Mouse (Mus musculus) CH12.LX (cell line): ENCODE measurements at regions not wholly inside any gene's neighbourhood (a gene's known extent, or its start where the extent isn't known, plus 50 kb on each side); places are given as distances from the start of the nearest gene placed in this dataset.

Source experiments
- DNase-seq: peaks from one replicate; pipeline ENCODE4 v3.0.0-alpha.2; 2013; ENCODE audit errors: extremely low read depth
- H3K27ac ChIP-seq: 2 replicates; pipeline ENCODE4 v1.5.1; 2012; ENCODE audit warnings: low read depth, mild to moderate bottlenecking, control low read depth, moderate library complexity; ENCODE audit not compliant: insufficient read depth
- H3K27me3 ChIP-seq: replicated peaks from 2 replicates; pipeline ENCODE3; 2012; ENCODE audit warnings: inconsistent platforms
- H3K36me3 ChIP-seq, 2 experiments: replicated peaks in 1 of 2; 2 replicates each; pipeline versions ENCODE3 to v1.6.1; 2012; ENCODE audit warnings: inconsistent platforms in 1 of 2, low read length in 1 of 2, mild to moderate bottlenecking in 1 of 2, mixed read lengths in 1 of 2, moderate library complexity in 1 of 2; ENCODE audit not compliant: control insufficient read depth in 1 of 2, insufficient read depth in 1 of 2
- H3K4me1 ChIP-seq, 2 experiments: 2 replicates each; pipeline ENCODE4 v1.6.1; 2012; ENCODE audit warnings: inconsistent platforms in 1 of 2, moderate library complexity in 1 of 2; ENCODE audit not compliant: insufficient read depth in 2 of 2, control insufficient read depth in 1 of 2
- H3K4me2 ChIP-seq: 2 replicates; pipeline ENCODE4 v1.6.1; 2012; ENCODE audit warnings: low read depth, mild to moderate bottlenecking, control low read depth; ENCODE audit not compliant: poor library complexity, insufficient read depth, severe bottlenecking
- H3K4me3 ChIP-seq, 3 experiments: fragments of 150-350 bp in 1 of 3; sonication (generic) in 1 of 3; replicated peaks in 1 of 3; 2 replicates each; pipeline versions ENCODE3 to v1.5.1; 2011 to 2012; ENCODE audit warnings: low read depth in 2 of 3, low read length in 2 of 3, mild to moderate bottlenecking in 2 of 3, moderate library complexity in 2 of 3, control low read depth in 1 of 3, improper control_type of control experiment in 1 of 3, inconsistent platforms in 1 of 3, mixed read lengths in 1 of 3; ENCODE audit not compliant: poor library complexity in 1 of 3
- H3K79me2 ChIP-seq: replicated peaks from 2 replicates; pipeline ENCODE4 v1.6.1; 2012; ENCODE audit warnings: mild to moderate bottlenecking, moderate library complexity; ENCODE audit not compliant: control insufficient read depth, poor library complexity, insufficient read depth, severe bottlenecking; ENCODE audit errors: extremely low read depth
- H3K9ac ChIP-seq: 2 replicates; pipeline ENCODE4 v1.6.1; 2012; ENCODE audit warnings: low read depth, mild to moderate bottlenecking, control low read depth, moderate library complexity; ENCODE audit not compliant: insufficient read depth
- H3K9me3 ChIP-seq: replicated peaks from 2 replicates; pipeline ENCODE3; 2012; ENCODE audit warnings: low read length, inconsistent platforms, mixed read lengths
- CHD1 ChIP-seq: IDR thresholded peaks from 2 replicates; pipeline ENCODE4 v1.6.1; 2012; ENCODE audit warnings: low read depth, low read length, improper control_type of control experiment, inconsistent platforms
- CHD2 ChIP-seq: IDR thresholded peaks from 2 replicates; pipeline ENCODE4 v1.6.1; 2011; ENCODE audit warnings: low read length, improper control_type of control experiment
- ELF1 ChIP-seq: IDR thresholded peaks from 2 replicates; pipeline ENCODE4 v1.6.1; 2014; ENCODE audit warnings: low read depth, mild to moderate bottlenecking, inconsistent platforms, low read length, improper control_type of control experiment
- ETS1 ChIP-seq: conservative IDR thresholded peaks from 2 replicates; pipeline ENCODE4 v1.6.1; 2012; ENCODE audit warnings: low read depth, mild to moderate bottlenecking, inconsistent platforms, low read length, improper control_type of control experiment, moderate library complexity
- GABPA ChIP-seq: IDR thresholded peaks from 2 replicates; pipeline ENCODE4 v1.6.1; 2012; ENCODE audit warnings: low read depth, low read length, improper control_type of control experiment, inconsistent platforms; ENCODE audit not compliant: insufficient replicate concordance
- IRF4 ChIP-seq: IDR thresholded peaks from 2 replicates; pipeline ENCODE4 v1.6.1; 2014; ENCODE audit warnings: low read depth, mild to moderate bottlenecking, inconsistent platforms, low read length, improper control_type of control experiment
- JUN ChIP-seq: IDR thresholded peaks from 2 replicates; pipeline ENCODE4 v1.6.1; 2011; ENCODE audit warnings: low read depth, mild to moderate bottlenecking, low read length, improper control_type of control experiment, moderate library complexity; ENCODE audit not compliant: insufficient read depth
- KAT2A ChIP-seq: IDR thresholded peaks from 2 replicates; pipeline ENCODE4 v1.6.1; 2012; ENCODE audit warnings: low read length, improper control_type of control experiment, inconsistent platforms; ENCODE audit not compliant: insufficient replicate concordance
- MAFK ChIP-seq: IDR thresholded peaks from 2 replicates; pipeline ENCODE4 v1.6.1; 2011; ENCODE audit warnings: low read length, improper control_type of control experiment; ENCODE audit not compliant: insufficient replicate concordance
- MAX ChIP-seq: IDR thresholded peaks from 2 replicates; pipeline ENCODE4 v1.6.1; 2011; ENCODE audit warnings: low read length, improper control_type of control experiment
- MEF2A ChIP-seq: IDR thresholded peaks from 2 replicates; pipeline ENCODE4 v1.6.1; 2014; ENCODE audit warnings: low read depth, mild to moderate bottlenecking, inconsistent platforms, low read length, improper control_type of control experiment, borderline replicate concordance
- MXI1 ChIP-seq: IDR thresholded peaks from 2 replicates; pipeline ENCODE4 v1.6.1; 2011; ENCODE audit warnings: mild to moderate bottlenecking, low read depth, low read length, improper control_type of control experiment
- NELFE ChIP-seq: IDR thresholded peaks from 2 replicates; pipeline ENCODE4 v1.6.1; 2011; ENCODE audit warnings: low read depth, low read length, improper control_type of control experiment
- NRF1 ChIP-seq: IDR thresholded peaks from 2 replicates; pipeline ENCODE4 v1.6.1; 2014; ENCODE audit warnings: low read depth, mild to moderate bottlenecking, inconsistent platforms, low read length, improper control_type of control experiment, moderate library complexity
- POLR2AphosphoS2 ChIP-seq: IDR thresholded peaks from 2 replicates; pipeline ENCODE4 v1.6.1; 2011; ENCODE audit warnings: low read depth, low read length, improper control_type of control experiment
- RAD21 ChIP-seq: IDR thresholded peaks from 2 replicates; pipeline ENCODE4 v1.6.1; 2011; ENCODE audit warnings: low read depth, mild to moderate bottlenecking, low read length, improper control_type of control experiment, moderate library complexity
- SMC3 ChIP-seq: IDR thresholded peaks from 2 replicates; pipeline ENCODE4 v1.6.1; 2011; ENCODE audit warnings: low read depth, low read length, improper control_type of control experiment
- TBP ChIP-seq: conservative IDR thresholded peaks from 2 replicates; pipeline ENCODE4 v1.6.1; 2011; ENCODE audit warnings: low read depth, low read length, improper control_type of control experiment
- TCF12 ChIP-seq: IDR thresholded peaks from 2 replicates; pipeline ENCODE4 v1.6.1; 2014; ENCODE audit warnings: low read depth, mild to moderate bottlenecking, inconsistent platforms, low read length, improper control_type of control experiment
- UBTF ChIP-seq: IDR thresholded peaks from 2 replicates; pipeline ENCODE4 v1.6.1; 2012; ENCODE audit warnings: low read depth, mild to moderate bottlenecking, inconsistent platforms, low read length, improper control_type of control experiment, moderate library complexity
- USF1 ChIP-seq: IDR thresholded peaks from 2 replicates; pipeline ENCODE4 v1.6.1; 2014; ENCODE audit warnings: low read depth, mild to moderate bottlenecking, inconsistent platforms, low read length, improper control_type of control experiment
- ZC3H11A ChIP-seq: IDR thresholded peaks from 2 replicates; pipeline ENCODE4 v1.6.1; 2012; ENCODE audit warnings: low read depth, mild to moderate bottlenecking, inconsistent platforms, low read length, improper control_type of control experiment
- ZKSCAN1 ChIP-seq: IDR thresholded peaks from 2 replicates; pipeline ENCODE4 v1.6.1; 2012; ENCODE audit warnings: low read depth, inconsistent platforms, low read length, improper control_type of control experiment, borderline replicate concordance
- ZNF384 ChIP-seq: IDR thresholded peaks from 2 replicates; pipeline ENCODE4 v1.6.1; 2012; ENCODE audit warnings: low read depth, low read length, improper control_type of control experiment, inconsistent platforms
- dilution Hi-C: fragments of 300-500 bp; cut with MboI; formaldehyde crosslinking; loops from 2 replicates; pipeline ENCODE4 v1.14.3; 2020; ENCODE audit warnings: low sequenced_read_pairs; ENCODE audit not compliant: extremely low pct_unique_long_range_greater_than_20kb, extremely low pct_ligation_motif_present
- in situ Hi-C: fragments of 300-500 bp; cut with MboI; formaldehyde crosslinking; loops from 3 replicates; pipeline ENCODE4 v1.14.3; 2019; ENCODE audit warnings: low sequenced_read_pairs, low pct_ligation_motif_present, low pct_unique_long_range_greater_than_20kb, mixed read lengths

GRCm38 (mm10) chr3:148644924-148645323, 345.4 kb downstream of the Adgrl2 start:
- Histone ChIP-seq H3K27me3 (no peaks in the 10 kb centered on the region), H3K4me3 (no peak overlapping the region), H3K9me3 (no peaks in the 10 kb centered on the region), H3K36me3 (no peaks in the 10 kb centered on the region), H3K27ac (no peak overlapping the region), H3K4me1 (no peaks in the 10 kb centered on the region), H3K9ac (no peak overlapping the region), H3K4me2 (no peak overlapping the region), H3K79me2 (no peaks in the 10 kb centered on the region)
- in situ Hi-C loops (no loop called here), dilution Hi-C loops (no loop called here)
- TF ChIP-seq ZC3H11A (no peak), CHD2 (no peak), CHD1 (no peak), TBP (no peak), SMC3 (no peak), USF1 (no peak), POLR2AphosphoS2 (no peak), MAX (no peak), TCF12 (no peak), ELF1 (no peak), RAD21 (no peak), ZNF384 (no peak), NELFE (no peak), JUN (no peak), MEF2A (no peak), MXI1 (no peak), NRF1 (no peak), IRF4 (no peak)
- DNase-seq: no peak

- no peak overlapping the region for H3K27ac ChIP-seq
- no peaks in the 10 kb centered on the region for H3K4me1 ChIP-seq
- no peak for DNase-seq
- no peaks in the 10 kb centered on the region for H3K27me3 ChIP-seq
- H3K79me2 ChIP-seq: no peaks in the 10 kb centered on the region
- no peaks in the 10 kb centered on the region for H3K36me3 ChIP-seq
- TF ChIP-seq KAT2A: no peak
- no peak for TF ChIP-seq ZKSCAN1
- TF ChIP-seq UBTF: no peak
- TF ChIP-seq GABPA: no peak
- no peak for TF ChIP-seq MAX
- TF ChIP-seq MAFK: no peak
- no peak for TF ChIP-seq ELF1
- TF ChIP-seq ETS1: no peak
- TF ChIP-seq USF1: no peak
- no peak for TF ChIP-seq JUN
- no peak overlapping the region for H3K9ac ChIP-seq
- in situ Hi-C loops (no loop called here), dilution Hi-C loops (no loop called here)
- peaks cover 3% of the 10 kb centered on the region for H3K9me3 ChIP-seq
- H3K4me2 ChIP-seq: no peak overlapping the region
- H3K4me3 ChIP-seq: no peak overlapping the region
Observed at GRCm38 (mm10) chr3:148641581-148641980, 348.8 kb downstream of the Adgrl2 start.
